Mouse (Mus musculus) testis, adult 2 months (tissue): Measurements from ENCODE around the gene Nrk.

ENCODE experiments used
- CTCF ChIP-seq: fragments of 200-500 bp; IDR thresholded peaks from 2 replicates; pipeline ENCODE4 v1.5.1; 2012; ENCODE audit warnings: low read depth, mild to moderate bottlenecking, inconsistent platforms, low read length, moderate library complexity; ENCODE audit not compliant: control insufficient read depth, insufficient read depth, insufficient replicate concordance
- POLR2A ChIP-seq: fragments of 200-500 bp; IDR thresholded peaks from 2 replicates; pipeline ENCODE4 v1.6.1; 2012; ENCODE audit warnings: low read depth, mild to moderate bottlenecking, inconsistent platforms, low read length, moderate library complexity; ENCODE audit not compliant: control insufficient read depth

- TF ChIP-seq POLR2A: no peak
- TF ChIP-seq CTCF: no peak
These were observed 864 bp upstream of the Nrk start for GRCm38 (mm10) chrX:138913366-138913765.
